Mouse (Mus musculus): ENCODE data around the gene Plau. TPM values are rescaled to one million over a fixed set of nuclear protein-coding genes. Genes with fewer than 3 reads are reported as not detected.

Gene Plau
- polyA plus RNA-seq (2015; fragmentation: Nextera tagmentation; extraction: Ambion mirVana) = 0.83 and 0.84 TPM in 2 replicates

DNA sequence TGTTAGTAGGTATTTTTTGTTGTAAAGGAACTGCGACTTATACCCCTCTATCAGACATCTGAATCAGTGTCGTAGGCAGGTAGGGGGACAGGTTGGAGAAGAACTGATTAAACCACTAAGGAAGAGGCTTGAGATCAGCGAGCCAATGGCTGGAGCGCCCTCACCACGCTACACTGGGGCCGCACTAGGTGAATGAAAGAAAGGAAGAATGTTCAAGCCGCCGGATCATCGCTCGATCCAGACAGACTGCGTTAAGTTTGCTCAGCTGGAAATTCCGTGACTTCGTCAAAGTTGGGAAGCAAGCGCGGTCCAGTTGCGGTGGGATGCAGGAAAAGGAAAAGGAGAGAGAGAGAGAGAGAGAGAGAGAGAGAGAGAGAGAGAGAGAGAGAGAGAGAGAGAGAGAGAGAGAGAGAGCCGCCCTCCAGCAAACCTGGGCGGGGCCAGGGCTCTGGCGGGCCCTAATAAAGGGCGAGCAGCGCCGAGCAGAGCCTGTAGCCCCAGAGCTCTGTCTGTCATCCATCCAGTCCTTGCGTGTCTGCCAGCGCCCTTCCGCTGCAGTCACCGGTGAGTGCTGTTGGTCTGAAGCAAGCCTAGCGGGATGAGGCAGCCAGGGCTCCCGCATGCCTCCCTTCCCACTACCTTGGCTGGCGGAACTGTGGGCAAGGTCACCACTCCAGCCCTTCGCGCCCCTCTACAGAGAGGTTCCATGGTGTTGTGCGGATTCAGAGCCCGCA is at the start of gene Plau:
Gene Plau, plus strand, starts transcription at position 490 of the 734 bp plus-strand sequence.
- Histone ChIP-seq H3K36me3 (replicated peaks; ENCODE audit: insufficient read depth, low read length) (no peaks in the 10 kb centered on the region), H3K9ac (replicated peaks) (peak within 1 kb of the TSS; percentile 58), H3K4me1 (ENCODE audit: insufficient read depth) (peaks cover 8% of the 10 kb centered on the region; the same call in 1 of the 2 replicates), H3K4me2 (ENCODE audit: low read depth, low read length) (peak within 1 kb of the TSS; percentile 82), H3K27me3 (ENCODE audit: insufficient read depth, low read length) (0 out of 2 replicates have a peak, but pooled peaks cover 3% of the 10 kb centered on the region), H3K4me3 (ENCODE audit: low read depth, low read length) (peak within 1 kb of the TSS; percentile 58), H3K9me3 (ENCODE audit: low read length) (no peaks in the 10 kb centered on the region), H3K27ac (ENCODE audit: low read depth) (peak within 1 kb of the TSS; percentile 46; the same call in 1 of the 2 replicates)
- DNase-seq (peak; percentile 56), ATAC-seq (peak; percentile 77; the same call in 1 of the 2 replicates)
- 2% methylated on average over 30 of the region's 33 CpGs for WGBS (ENCODE audit: insufficient replicate concordance)
- TF ChIP-seq CTCF (IDR thresholded peaks at IDR 0.05; ENCODE audit: low read depth) (no peak), EP300 (IDR thresholded peaks at IDR 0.05; ENCODE audit: low read depth) (no peak)

DNA sequence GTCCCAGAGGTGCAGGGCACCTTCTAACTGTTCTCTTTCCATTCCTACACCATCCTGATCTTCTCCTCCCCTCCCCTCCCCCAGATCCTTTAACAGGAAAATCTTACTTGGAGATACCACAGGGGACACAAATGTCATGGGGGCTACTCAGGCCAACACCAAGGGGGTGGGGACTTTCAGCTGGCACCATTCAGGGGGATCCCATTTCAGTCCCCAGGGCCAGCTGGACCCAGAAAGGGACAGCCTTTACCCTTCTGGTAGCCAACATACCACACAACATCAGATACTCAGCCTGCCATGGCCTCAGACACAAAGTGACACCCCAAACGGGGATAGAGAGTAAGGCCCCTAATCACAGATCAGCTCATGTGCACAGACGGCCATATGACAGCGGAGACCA is 48.3 kb upstream of the Plau start:
- DNase-seq (no peak), ATAC-seq (no peak)
- Histone ChIP-seq H3K4me2 (ENCODE audit: low read depth, low read length) (no peak overlapping the region), H3K36me3 (replicated peaks; ENCODE audit: insufficient read depth, low read length) (peaks cover 15% of the 10 kb centered on the region), H3K27me3 (ENCODE audit: insufficient read depth, low read length) (no peaks in the 10 kb centered on the region), H3K9me3 (ENCODE audit: low read length) (no peaks in the 10 kb centered on the region), H3K4me3 (ENCODE audit: low read depth, low read length) (no peak overlapping the region), H3K9ac (replicated peaks) (no peak overlapping the region), H3K27ac (ENCODE audit: low read depth) (no peak overlapping the region), H3K4me1 (ENCODE audit: insufficient read depth) (peaks cover 14% of the 10 kb centered on the region)
- no peak for TF ChIP-seq EP300 (IDR thresholded peaks at IDR 0.05; ENCODE audit: low read depth)
- TF ChIP-seq CTCF (IDR thresholded peaks at IDR 0.05; ENCODE audit: low read depth) = no peak
- 74% methylated on average over 3 of the region's 3 CpGs for WGBS (ENCODE audit: insufficient replicate concordance)

DNA sequence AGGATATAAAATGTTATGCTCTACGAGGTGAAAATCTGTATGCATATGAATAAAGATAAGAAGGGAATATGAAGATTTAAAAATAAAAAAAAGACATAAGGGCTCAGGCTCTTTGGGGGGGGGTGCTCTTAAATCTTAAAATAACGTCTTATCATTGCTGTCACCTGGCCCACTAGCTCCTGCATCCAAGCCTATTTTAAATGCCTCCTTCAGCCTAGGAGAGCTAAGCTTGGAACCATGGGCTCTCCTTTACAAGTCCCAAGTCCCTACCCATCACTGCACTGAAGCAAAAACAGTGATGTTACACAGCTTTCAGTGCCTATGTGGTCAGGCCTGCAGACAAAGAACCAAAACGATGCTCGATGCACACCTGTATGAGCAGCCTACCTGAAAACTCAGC is 46.9 kb upstream of the Plau start:
- Histone ChIP-seq H3K4me3 (ENCODE audit: low read depth, low read length) (no peak overlapping the region), H3K36me3 (replicated peaks; ENCODE audit: insufficient read depth, low read length) (peaks cover 13% of the 10 kb centered on the region), H3K9ac (replicated peaks) (no peak overlapping the region), H3K27ac (ENCODE audit: low read depth) (no peak overlapping the region), H3K4me2 (ENCODE audit: low read depth, low read length) (no peak overlapping the region), H3K4me1 (ENCODE audit: insufficient read depth) (peaks cover 15% of the 10 kb centered on the region), H3K27me3 (ENCODE audit: insufficient read depth, low read length) (no peaks in the 10 kb centered on the region), H3K9me3 (ENCODE audit: low read length) (no peaks in the 10 kb centered on the region)
- 82% methylated on average over 4 of the region's 4 CpGs for WGBS (ENCODE audit: insufficient replicate concordance)
- TF ChIP-seq CTCF (IDR thresholded peaks at IDR 0.05; ENCODE audit: low read depth) (no peak), EP300 (IDR thresholded peaks at IDR 0.05; ENCODE audit: low read depth) (no peak)
- DNase-seq (no peak), ATAC-seq (no peak)

- WGBS (ENCODE audit: insufficient replicate concordance) = 86% methylated on average over 5 of the region's 5 CpGs
- no peak for TF ChIP-seq EP300 (IDR thresholded peaks at IDR 0.05; ENCODE audit: low read depth)
- TF ChIP-seq CTCF (IDR thresholded peaks at IDR 0.05; ENCODE audit: low read depth) = no peak
- Histone ChIP-seq H3K27ac (ENCODE audit: low read depth) (no peak overlapping the region), H3K4me3 (ENCODE audit: low read depth, low read length) (no peak overlapping the region), H3K36me3 (replicated peaks; ENCODE audit: insufficient read depth, low read length) (peaks cover 13% of the 10 kb centered on the region), H3K9ac (replicated peaks) (no peak overlapping the region), H3K4me2 (ENCODE audit: low read depth, low read length) (no peak overlapping the region), H3K9me3 (ENCODE audit: low read length) (no peaks in the 10 kb centered on the region), H3K27me3 (ENCODE audit: insufficient read depth, low read length) (no peaks in the 10 kb centered on the region), H3K4me1 (ENCODE audit: insufficient read depth) (peaks cover 16% of the 10 kb centered on the region)
- ATAC-seq = no peak
- DNase-seq = no peak
These were observed 46.0 kb upstream of the Plau start for GRCm38 (mm10) chr14:20790445-20790844.

- H3K4me2 ChIP-seq (ENCODE audit: low read depth, low read length) = no peak overlapping the region
- no peaks in the 10 kb centered on the region for H3K9me3 ChIP-seq (ENCODE audit: low read length)
- H3K27ac ChIP-seq (ENCODE audit: low read depth) = no peak overlapping the region
- peaks cover 13% of the 10 kb centered on the region for H3K36me3 ChIP-seq (replicated peaks; ENCODE audit: insufficient read depth, low read length)
- no peak overlapping the region for H3K4me3 ChIP-seq (ENCODE audit: low read depth, low read length)
- H3K27me3 ChIP-seq (ENCODE audit: insufficient read depth, low read length) = no peaks in the 10 kb centered on the region
- H3K9ac ChIP-seq (replicated peaks) = no peak overlapping the region
- TF ChIP-seq EP300 (IDR thresholded peaks at IDR 0.05; ENCODE audit: low read depth) (no peak), CTCF (IDR thresholded peaks at IDR 0.05; ENCODE audit: low read depth) (no peak)
- ATAC-seq = no peak
- 84% methylated on average over 6 of the region's 6 CpGs for WGBS (ENCODE audit: insufficient replicate concordance)
- peaks cover 18% of the 10 kb centered on the region for H3K4me1 ChIP-seq (ENCODE audit: insufficient read depth)
- DNase-seq = no peak
These were observed 45.5 kb upstream of the Plau start for GRCm38 (mm10) chr14:20790996-20791395.

GRCm38 (mm10) chr14:20791511-20792242 is 44.8 kb upstream of the Plau start:
- 85% methylated on average over 16 of the region's 16 CpGs for WGBS (ENCODE audit: insufficient replicate concordance)
- H3K9ac ChIP-seq (replicated peaks) = no peak overlapping the region

More at GRCm38 (mm10) chr14:20791511-20792242, 44.8 kb upstream of the Plau start:
- H3K27ac ChIP-seq (ENCODE audit: low read depth) = no peak overlapping the region
- TF ChIP-seq CTCF (IDR thresholded peaks at IDR 0.05; ENCODE audit: low read depth) (0 out of 2 replicates have a peak, but pooled peaks have one; percentile 25), EP300 (IDR thresholded peaks at IDR 0.05; ENCODE audit: low read depth) (no peak)
- H3K4me3 ChIP-seq (ENCODE audit: low read depth, low read length) = no peak overlapping the region
- no peaks in the 10 kb centered on the region for H3K27me3 ChIP-seq (ENCODE audit: insufficient read depth, low read length)
- DNase-seq (no peak), ATAC-seq (no peak)
- H3K9me3 ChIP-seq (ENCODE audit: low read length) = no peaks in the 10 kb centered on the region
- no peak overlapping the region for H3K4me2 ChIP-seq (ENCODE audit: low read depth, low read length)
- peaks cover 13% of the 10 kb centered on the region for H3K36me3 ChIP-seq (replicated peaks; ENCODE audit: insufficient read depth, low read length)
- H3K4me1 ChIP-seq (ENCODE audit: insufficient read depth) = peaks cover 11% of the 10 kb centered on the region
